Mouse (Mus musculus): ENCODE results near the gene Cldn12. TPM values are rescaled to one million over a fixed set of nuclear protein-coding genes. Genes with fewer than 3 reads are reported as not detected.

Cldn12 gene
- total RNA-seq, 2 experiments from 2014 or later, result 15.1 to 16.6 TPM

DNA sequence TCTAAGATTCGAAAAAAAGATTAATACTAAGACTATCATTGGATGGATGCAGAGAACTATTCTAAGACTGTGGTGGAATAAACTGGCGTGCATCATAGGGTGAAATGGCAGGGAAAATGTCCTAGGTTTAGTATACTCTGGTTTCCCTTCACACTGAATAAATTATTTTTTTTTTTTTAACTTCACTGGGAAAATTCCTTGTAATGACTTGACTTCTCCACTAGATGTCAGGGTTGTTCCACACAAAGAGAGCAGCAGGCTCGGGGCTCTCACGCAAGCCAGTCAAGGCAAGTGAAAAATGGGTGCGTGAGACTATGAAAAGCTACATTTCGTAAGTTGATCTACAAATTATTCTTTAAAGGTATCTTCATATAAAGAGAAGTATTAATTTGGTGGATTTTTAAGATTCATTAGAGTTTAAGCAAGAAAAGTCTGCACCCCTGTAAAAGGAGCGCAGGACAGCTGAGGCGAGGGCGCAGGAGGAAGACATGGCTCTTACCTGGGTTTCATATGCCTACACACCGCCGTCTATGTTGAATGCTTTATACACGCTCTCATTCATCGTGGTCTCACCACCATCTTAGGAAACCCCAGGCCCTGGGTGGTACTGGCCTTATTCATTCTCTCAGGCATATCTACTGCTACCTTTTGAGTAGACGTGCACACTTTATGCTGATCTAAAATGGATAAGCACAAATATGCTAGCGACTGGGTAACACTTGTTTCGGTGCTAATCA lies 20.3 kb downstream of the Cldn12 start:
- peak; percentile 33 for DNase-seq

DNA sequence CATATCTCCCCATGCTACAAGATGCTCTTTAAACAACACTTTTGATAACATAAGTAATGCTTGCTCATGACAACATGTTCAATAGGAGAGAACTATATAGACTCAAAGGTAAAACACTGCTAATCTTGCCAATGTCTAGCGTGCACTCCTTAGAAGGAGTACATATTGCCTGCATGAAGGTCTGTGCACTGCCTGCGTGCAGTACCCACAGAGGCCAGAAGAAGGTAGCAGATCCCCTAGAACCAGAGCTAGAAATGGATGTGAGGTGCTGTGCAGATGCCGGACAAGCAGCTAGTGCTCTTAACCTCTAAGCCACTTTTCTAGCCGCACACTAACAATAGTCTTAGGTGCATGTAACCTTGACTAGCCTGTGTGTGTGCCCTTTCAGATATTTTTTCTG lies 22.6 kb downstream of the Cldn12 start:
- DNase-seq, result no peak

DNA sequence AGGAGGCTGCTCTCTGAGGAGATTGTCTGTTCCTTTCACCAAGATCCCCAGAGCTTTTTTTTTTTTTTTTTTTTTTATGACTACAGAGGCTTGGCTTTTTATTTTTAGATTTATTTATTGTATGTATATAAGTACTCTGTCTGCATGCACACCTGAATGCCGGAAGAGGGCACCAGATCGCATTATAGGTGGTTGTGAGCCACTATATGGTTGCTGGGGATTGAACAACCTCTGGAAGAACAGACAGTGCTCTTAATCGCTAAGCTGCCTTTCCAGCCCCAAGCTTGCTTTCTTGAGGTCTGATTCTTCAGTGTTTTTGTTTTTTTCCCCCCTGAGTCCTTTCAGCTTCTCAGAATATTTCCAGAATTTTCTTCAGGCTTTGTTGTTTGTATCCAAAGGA lies 28.7 kb downstream of the Cldn12 start:
- DNase-seq, result no peak

DNA sequence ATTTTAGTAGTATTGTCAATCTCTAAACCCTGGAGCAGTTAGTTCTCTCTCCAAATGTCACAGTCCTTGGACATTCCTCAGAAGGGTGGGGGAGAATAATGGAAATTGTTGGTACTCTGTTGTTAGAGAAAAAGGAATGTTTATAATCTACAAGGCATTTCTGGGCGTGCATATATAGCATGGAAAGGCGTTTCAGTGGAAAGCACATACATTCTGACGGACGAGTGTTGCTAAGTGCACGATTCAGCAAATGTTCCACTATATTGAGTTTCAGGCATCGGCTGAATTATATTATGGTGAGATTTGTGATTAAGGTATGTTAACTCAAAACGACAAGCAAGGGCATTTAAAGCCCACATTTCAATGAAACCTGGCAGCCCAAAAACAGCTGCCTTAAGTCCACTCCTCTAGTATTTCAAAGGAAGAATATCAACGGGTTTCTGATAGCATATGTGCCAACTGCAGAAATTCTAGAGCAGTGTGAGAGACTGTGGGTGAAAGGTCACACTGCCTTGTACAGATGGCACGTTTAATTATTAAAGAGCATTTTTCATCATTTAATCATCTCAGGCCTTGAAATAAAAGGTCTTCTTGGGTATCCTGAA lies 31.4 kb downstream of the Cldn12 start:
- DNase-seq, result no peak

DNA sequence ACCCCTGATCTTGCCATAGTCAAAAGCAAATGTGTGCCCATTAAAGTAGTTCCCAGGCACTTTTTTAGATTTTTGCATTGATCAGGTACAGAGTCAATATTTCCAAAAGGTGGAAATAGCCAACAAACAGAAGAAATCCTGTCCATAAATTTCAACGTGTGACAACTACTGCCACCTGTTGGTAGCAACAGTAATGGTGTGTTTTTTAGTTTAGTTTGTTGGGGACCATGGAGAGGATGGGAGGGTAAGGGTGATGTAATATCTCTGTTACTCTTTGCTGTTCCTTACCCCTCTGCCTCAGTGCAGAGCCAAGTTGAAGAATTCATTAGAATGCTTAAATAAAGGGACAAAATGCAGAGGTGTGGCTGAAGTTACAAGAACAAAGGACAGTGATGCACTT lies 33.1 kb downstream of the Cldn12 start:
- DNase-seq, result peak; percentile 37

DNA sequence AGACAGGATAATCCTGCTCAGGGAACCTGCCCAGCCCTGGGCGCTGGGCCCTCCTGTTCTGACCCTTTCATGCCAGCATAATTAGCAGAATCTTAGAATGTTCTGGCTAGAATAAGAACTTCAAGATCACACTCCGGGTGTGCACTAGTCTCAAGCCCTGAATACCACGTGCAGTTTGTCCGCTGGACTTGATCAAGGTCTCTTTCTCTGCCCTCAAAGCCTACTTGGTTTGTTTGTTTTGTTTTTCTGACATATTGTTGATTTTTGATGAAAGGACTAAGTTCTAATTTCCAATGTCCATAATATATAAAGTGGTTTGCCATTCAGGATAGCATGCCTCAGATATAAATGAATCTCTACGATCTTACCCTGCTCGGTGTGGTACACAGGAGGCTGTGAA lies 35.7 kb downstream of the Cldn12 start, which contains the start of gene 1700015F17Rik:
Gene 1700015F17Rik, minus strand, starts transcription at position 101 of the 400 bp plus-strand sequence.
- no peak for DNase-seq

DNA sequence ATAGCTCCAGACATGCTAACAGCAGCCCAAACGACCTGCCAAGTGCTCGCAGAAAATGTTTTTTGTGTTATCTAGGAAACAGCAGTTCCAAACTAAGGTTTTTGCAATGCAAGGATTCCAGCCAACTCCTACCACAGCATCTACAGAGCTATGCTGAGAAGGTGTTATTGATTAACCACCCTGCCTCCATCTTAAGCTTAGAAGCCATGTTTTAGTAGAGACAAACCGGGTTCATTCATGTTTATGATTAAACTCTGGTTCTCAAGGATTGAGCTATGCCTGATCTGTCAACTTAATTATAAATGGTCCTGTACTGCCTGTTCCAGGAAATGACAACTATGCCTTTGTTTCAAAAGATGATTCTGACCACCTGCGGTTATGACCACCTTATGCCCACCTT lies 38.6 kb downstream of the Cldn12 start:
- no peak for DNase-seq

DNA sequence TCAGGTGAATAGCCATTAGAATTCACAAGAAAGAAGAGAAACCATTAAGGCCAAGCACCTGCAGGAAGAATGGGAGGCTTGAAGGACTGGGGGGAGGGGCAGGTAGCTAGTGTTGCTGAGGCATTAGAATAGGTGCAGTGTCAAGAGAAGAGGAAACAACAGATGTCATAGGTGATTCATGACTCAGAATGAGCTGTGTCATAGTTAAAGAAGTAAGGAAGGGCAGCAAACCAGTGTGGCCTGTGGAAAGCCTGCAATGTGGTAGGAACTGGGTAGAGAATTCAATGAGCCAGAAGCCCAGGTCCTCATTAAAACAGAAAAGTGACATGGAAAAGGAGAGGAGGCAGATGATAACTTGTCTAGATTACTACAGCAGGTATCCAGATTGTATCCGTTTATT lies 49.5 kb downstream of the Cldn12 start:
- no peak for DNase-seq

Other genes with a start within 250 kb of the Cldn12 start
- gene Cdk14, start 94.6 kb downstream of the Cldn12 start, total RNA-seq (2021), result 10 to 100 TPM; 26.6 to 27.4 TPM
- gene 1700015F17Rik, start 35.8 kb downstream of the Cldn12 start, total RNA-seq (2021), result not detected
- gene Gtpbp10, start 44.6 kb upstream of the Cldn12 start, total RNA-seq (2021), result 10 to 100 TPM; 15.1 to 16.0 TPM
- not detected for gene Gm8773, start 58.8 kb upstream of the Cldn12 start, total RNA-seq (2021)
- 1 to 10 TPM; 3.3 to 3.9 TPM for gene Cfap69, start 149.3 kb upstream of the Cldn12 start, total RNA-seq (2021)
- 1 to 10 TPM; 1.7 to 1.9 TPM for gene Steap2, start 179.6 kb upstream of the Cldn12 start, total RNA-seq (2021)
- gene Steap1, start 234.4 kb upstream of the Cldn12 start, total RNA-seq (2021), result under 1 TPM; 0.31 to 0.43 TPM